Mouse (Mus musculus): ENCODE data around the gene Speg. TPM values are rescaled to one million over a fixed set of nuclear protein-coding genes. Genes with fewer than 3 reads are reported as not detected.

The Speg gene
- polyA plus RNA-seq, 1 experiment from 2014 or later, result 53.9 TPM

GRCm38 (mm10) chr1:75347279-75347678, 27.8 kb upstream of the Speg start:
- Histone ChIP-seq H3K27ac (no peak overlapping the region), H3K4me1 (peaks cover 46% of the 10 kb centered on the region), H3K36me3 (no peaks in the 10 kb centered on the region), H3K27me3 (peaks cover 8% of the 10 kb centered on the region; the same call in 1 of the 2 replicates), H3K9ac (no peak overlapping the region), H3K9me3 (replicated peaks) (no peaks in the 10 kb centered on the region), H3K4me2 (no peak overlapping the region), H3K4me3 (replicated peaks) (no peak overlapping the region)
- ATAC-seq (replicated peaks; ENCODE audit: low FRiP score), result no peak
- 67% methylated on average over 5 of the region's 5 CpGs for WGBS

DNA sequence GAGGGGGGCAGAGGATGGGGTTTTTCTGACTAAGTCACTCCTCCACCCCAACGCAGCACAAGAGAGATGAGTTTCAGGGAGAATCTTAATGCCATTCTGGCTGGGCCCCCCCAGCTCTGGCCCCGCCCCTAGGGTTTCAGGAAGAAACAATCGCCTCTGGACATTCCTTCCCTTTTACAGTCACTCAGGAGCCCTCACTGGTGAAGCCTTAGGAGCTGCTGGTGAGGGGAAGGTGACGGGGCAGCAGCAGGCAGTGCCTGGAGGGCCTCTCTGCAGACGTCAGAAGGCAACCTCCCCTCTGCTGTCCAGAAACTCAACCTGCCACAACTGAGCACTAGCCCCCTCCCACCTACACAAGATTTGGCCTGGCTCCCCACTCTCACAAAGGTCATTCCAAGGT, 25.8 kb upstream of the Speg start:
- no peak for ATAC-seq (replicated peaks; ENCODE audit: low FRiP score)
- H3K9ac ChIP-seq, result no peak overlapping the region
- H3K9me3 ChIP-seq (replicated peaks), result no peaks in the 10 kb centered on the region
- H3K4me3 ChIP-seq (replicated peaks), result no peak overlapping the region
- no peaks in the 10 kb centered on the region for H3K36me3 ChIP-seq
- peaks cover 4% of the 10 kb centered on the region; the same call in 1 of the 2 replicates for H3K27me3 ChIP-seq
- no peak overlapping the region for H3K27ac ChIP-seq
- no peak overlapping the region for H3K4me2 ChIP-seq
- WGBS, result 28% methylated on average over 5 of the region's 5 CpGs
- peaks cover 29% of the 10 kb centered on the region for H3K4me1 ChIP-seq

DNA sequence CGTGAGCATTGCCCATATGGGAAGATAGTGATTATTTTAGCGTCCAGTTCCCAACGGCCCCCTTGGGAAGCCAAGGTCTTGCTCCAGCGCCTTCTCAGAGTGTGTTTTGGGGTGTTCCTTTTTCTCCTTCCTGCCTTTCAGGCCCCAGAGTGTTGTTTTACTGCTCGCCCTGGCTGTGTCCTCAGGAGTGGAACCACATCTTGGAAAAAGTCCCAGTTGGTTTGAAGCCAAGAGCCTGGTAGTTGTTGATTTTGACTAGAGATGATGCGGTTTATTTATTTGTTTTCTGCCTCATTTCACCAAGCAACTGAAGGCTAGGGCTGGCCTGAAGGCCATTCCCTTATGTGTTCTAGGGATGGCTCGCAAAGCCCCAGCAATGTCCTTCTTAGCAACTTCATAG, 17.8 kb upstream of the Speg start:
- no peak overlapping the region for H3K9ac ChIP-seq
- ATAC-seq (replicated peaks; ENCODE audit: low FRiP score), result no peak
- H3K4me3 ChIP-seq (replicated peaks), result no peak overlapping the region
- H3K27me3 ChIP-seq, result peaks cover 31% of the 10 kb centered on the region
- 56% methylated on average over 7 of the region's 7 CpGs for WGBS
- H3K27ac ChIP-seq, result 0 out of 2 replicates have a peak overlapping the region, but pooled peaks have one; percentile 7
- H3K4me2 ChIP-seq, result no peak overlapping the region
- no peaks in the 10 kb centered on the region for H3K36me3 ChIP-seq
- peaks cover 49% of the 10 kb centered on the region for H3K4me1 ChIP-seq
- H3K9me3 ChIP-seq (replicated peaks), result no peaks in the 10 kb centered on the region

DNA sequence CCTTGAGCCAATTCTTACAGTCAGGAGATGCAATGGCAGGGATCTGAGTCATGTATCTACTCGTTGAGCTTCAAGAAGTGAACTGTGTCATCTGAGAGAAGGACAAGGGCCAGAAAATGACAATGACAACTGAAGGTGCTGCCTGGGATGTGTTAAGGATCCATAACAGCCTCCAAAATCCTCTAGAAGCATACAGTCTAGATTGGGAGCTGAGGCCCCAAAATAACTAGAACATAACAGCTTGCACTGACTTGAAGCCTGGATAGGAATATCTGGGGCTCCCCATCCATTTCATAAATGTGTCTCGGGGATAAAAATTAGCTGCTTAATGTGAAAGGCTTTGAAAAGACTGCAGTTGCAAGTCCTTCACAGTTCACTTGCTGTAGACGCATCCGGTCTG, 17.1 kb upstream of the Speg start:
- ATAC-seq (replicated peaks; ENCODE audit: low FRiP score), result no peak
- H3K9me3 ChIP-seq (replicated peaks), result no peaks in the 10 kb centered on the region
- no peaks in the 10 kb centered on the region for H3K36me3 ChIP-seq
- peaks cover 34% of the 10 kb centered on the region for H3K27me3 ChIP-seq
- H3K9ac ChIP-seq, result no peak overlapping the region
- H3K4me2 ChIP-seq, result no peak overlapping the region
- H3K4me3 ChIP-seq (replicated peaks), result no peak overlapping the region
- H3K4me1 ChIP-seq, result peaks cover 49% of the 10 kb centered on the region
- H3K27ac ChIP-seq, result no peak overlapping the region
- WGBS, result 53% methylated on average over 4 of the region's 4 CpGs

DNA sequence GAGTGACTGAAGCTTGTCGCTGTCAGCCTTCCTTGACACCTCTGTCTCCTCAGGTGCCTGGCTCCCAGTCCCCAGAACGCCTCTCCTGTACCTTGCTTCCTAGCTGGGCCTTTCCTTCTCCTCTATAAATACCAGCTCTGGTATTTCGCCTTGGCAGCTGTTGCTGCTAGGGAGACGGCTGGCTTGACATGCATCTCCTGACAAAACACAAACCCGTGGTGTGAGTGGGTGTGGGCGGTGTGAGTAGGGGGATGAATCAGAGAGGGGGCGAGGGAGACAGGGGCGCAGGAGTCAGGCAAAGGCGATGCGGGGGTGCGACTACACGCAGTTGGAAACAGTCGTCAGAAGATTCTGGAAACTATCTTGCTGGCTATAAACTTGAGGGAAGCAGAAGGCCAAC, 15.8 kb upstream of the Speg start:
- peak overlapping the region; percentile 71; the same call in 1 of the 2 replicates for H3K27ac ChIP-seq
- WGBS, result 43% methylated on average over 13 of the region's 13 CpGs
- ATAC-seq (replicated peaks; ENCODE audit: low FRiP score), result no peak; the same call in 1 of the 2 replicates

GRCm38 (mm10) chr1:75360112-75361031, 14.7 kb upstream of the Speg start, which contains the start of gene Des:
Gene Des, plus strand, starts transcription at chr1:75360329.
- H3K27me3 ChIP-seq, result peaks cover 36% of the 10 kb centered on the region
- no peaks in the 10 kb centered on the region for H3K36me3 ChIP-seq
- H3K9ac ChIP-seq, result peak within 1 kb of the TSS; percentile 49
- peaks cover 49% of the 10 kb centered on the region for H3K4me1 ChIP-seq
- no peaks in the 10 kb centered on the region for H3K9me3 ChIP-seq (replicated peaks)
- H3K4me2 ChIP-seq, result peak within 1 kb of the TSS; percentile 82
- peak within 1 kb of the TSS; percentile 48 for H3K4me3 ChIP-seq (replicated peaks)
- peak within 1 kb of the TSS; percentile 71 for H3K27ac ChIP-seq
- 1% methylated on average over 80 of the region's 80 CpGs for WGBS
- peak; percentile 57 for ATAC-seq (replicated peaks; ENCODE audit: low FRiP score)

More for the DNA sequence above, 15.8 kb upstream of the Speg start:
- Histone ChIP-seq H3K27me3 (peaks cover 36% of the 10 kb centered on the region), H3K36me3 (no peaks in the 10 kb centered on the region), H3K9me3 (replicated peaks) (no peaks in the 10 kb centered on the region), H3K9ac (no peak overlapping the region), H3K4me2 (no peak overlapping the region), H3K4me1 (peaks cover 49% of the 10 kb centered on the region), H3K4me3 (replicated peaks) (no peak overlapping the region)

DNA sequence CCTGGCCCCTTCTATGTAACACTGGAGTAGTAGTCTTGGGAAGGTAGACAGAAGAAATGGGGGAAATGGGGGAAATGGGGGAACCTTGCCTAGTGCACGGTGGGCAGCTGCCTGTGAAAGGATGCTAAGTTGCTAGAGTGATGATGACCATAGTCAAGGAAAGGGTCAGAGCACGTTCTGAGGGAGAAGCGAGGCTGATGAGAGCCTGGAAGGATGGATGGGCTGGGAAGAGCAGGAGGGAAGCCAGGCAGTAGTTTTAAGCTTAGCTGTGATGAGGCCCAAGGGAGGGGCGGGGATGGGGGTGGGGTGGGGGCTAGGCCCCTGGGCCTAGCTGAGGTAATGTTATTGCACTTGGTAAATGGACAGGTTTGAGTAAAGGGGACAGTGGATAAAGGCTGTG, 14.0 kb upstream of the Speg start:
- WGBS, result 40% methylated on average over 4 of the region's 4 CpGs
- H3K4me3 ChIP-seq (replicated peaks), result peak overlapping the region; percentile 48
- H3K9ac ChIP-seq, result peak overlapping the region; percentile 49; the same call in 1 of the 2 replicates
- H3K36me3 ChIP-seq, result no peaks in the 10 kb centered on the region
- H3K27me3 ChIP-seq, result peaks cover 41% of the 10 kb centered on the region
- H3K4me2 ChIP-seq, result peak overlapping the region; percentile 82
- peaks cover 49% of the 10 kb centered on the region for H3K4me1 ChIP-seq
- H3K9me3 ChIP-seq (replicated peaks), result no peaks in the 10 kb centered on the region
- no peak overlapping the region for H3K27ac ChIP-seq
- ATAC-seq (replicated peaks; ENCODE audit: low FRiP score), result no peak

- H3K4me1 ChIP-seq, result peaks cover 49% of the 10 kb centered on the region
- no peak for ATAC-seq (replicated peaks; ENCODE audit: low FRiP score)
- H3K4me3 ChIP-seq (replicated peaks), result no peak overlapping the region
- H3K27ac ChIP-seq, result no peak overlapping the region
- H3K27me3 ChIP-seq, result peaks cover 41% of the 10 kb centered on the region
- H3K9me3 ChIP-seq (replicated peaks), result no peaks in the 10 kb centered on the region
- peak overlapping the region; percentile 17; the same call in 1 of the 2 replicates for H3K4me2 ChIP-seq
- no peak overlapping the region for H3K9ac ChIP-seq
- WGBS, result 32% methylated on average over 4 of the region's 4 CpGs
- no peaks in the 10 kb centered on the region; the same call in 1 of the 2 replicates for H3K36me3 ChIP-seq
These were observed 13.3 kb upstream of the Speg start for GRCm38 (mm10) chr1:75361750-75362149.

DNA sequence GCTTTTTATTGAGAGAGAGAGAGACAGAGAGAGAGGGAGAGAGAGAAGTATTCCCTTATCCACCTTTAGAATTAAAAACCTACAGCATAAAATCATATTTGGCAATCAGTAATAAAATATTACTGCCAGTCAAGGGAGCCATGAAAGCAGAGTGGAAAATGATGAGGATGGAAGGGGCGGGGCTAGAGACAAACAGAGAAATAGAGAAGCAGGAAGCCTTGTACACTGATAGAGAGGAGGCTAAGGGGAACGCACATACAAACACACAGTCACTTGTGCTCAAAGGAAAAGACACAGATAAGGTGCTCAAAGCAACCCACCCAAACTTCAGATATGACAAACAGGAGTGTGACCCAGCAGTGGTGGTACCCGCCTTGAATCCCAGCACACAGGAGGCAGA, 11.2 kb upstream of the Speg start:
- no peak for ATAC-seq (replicated peaks; ENCODE audit: low FRiP score)
- H3K9me3 ChIP-seq (replicated peaks), result no peaks in the 10 kb centered on the region

DNA sequence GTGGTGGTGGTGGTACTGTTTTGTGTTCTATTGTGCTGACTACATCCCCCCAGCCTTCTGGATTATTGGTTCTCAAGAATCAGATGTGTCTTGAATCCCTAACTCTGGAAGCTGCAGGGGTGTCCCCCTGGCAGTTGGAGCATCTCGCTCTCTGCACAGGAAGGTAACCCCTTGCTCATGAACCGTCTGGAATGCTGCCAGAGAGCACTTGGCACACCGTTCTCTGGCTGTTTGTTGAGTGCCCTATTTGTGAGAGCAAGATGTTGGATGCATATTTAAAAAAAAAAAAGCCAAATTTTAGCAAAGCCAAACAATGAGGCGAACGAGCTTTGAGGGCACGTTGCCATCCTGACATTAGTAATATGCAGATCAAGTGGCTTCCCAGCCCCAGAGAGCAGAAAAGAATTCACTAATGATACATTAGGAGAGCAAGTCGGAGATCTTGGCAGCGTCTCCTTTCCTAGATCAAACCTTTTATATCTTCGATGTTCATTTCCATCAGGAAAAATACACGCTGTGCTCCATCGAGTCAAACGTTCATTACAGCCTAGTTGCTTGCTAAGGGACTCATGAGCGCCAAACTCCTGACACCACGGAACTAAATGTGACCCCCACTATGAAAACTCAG, 9.5 kb upstream of the Speg start:
- ATAC-seq (replicated peaks; ENCODE audit: low FRiP score), result no peak
- no peak overlapping the region for H3K4me3 ChIP-seq (replicated peaks)

More for the DNA sequence above, 11.2 kb upstream of the Speg start:
- Histone ChIP-seq H3K36me3 (no peaks in the 10 kb centered on the region; the same call in 1 of the 2 replicates), H3K4me1 (peaks cover 32% of the 10 kb centered on the region), H3K4me3 (replicated peaks) (no peak overlapping the region), H3K9ac (no peak overlapping the region), H3K27me3 (peaks cover 38% of the 10 kb centered on the region), H3K27ac (no peak overlapping the region), H3K4me2 (no peak overlapping the region)
- 94% methylated on average over 3 of the region's 3 CpGs for WGBS

GRCm38 (mm10) chr1:75369360-75369983, 5.6 kb upstream of the Speg start:
- peaks cover 17% of the 10 kb centered on the region for H3K27me3 ChIP-seq
- H3K27ac ChIP-seq, result peak overlapping the region; percentile 24; the same call in 1 of the 2 replicates
- 30% methylated on average over 25 of the region's 25 CpGs for WGBS
- ATAC-seq (replicated peaks; ENCODE audit: low FRiP score), result no peak
- H3K9me3 ChIP-seq (replicated peaks), result no peaks in the 10 kb centered on the region
- peaks cover 17% of the 10 kb centered on the region for H3K4me1 ChIP-seq
- H3K9ac ChIP-seq, result no peak overlapping the region
- no peaks in the 10 kb centered on the region; the same call in 1 of the 2 replicates for H3K36me3 ChIP-seq
- peak overlapping the region; percentile 41 for H3K4me2 ChIP-seq
- peak overlapping the region; percentile 5; the same call in 1 of the 2 replicates for H3K4me3 ChIP-seq (replicated peaks)

More for the DNA sequence above, 9.5 kb upstream of the Speg start:
- H3K9me3 ChIP-seq (replicated peaks), result no peaks in the 10 kb centered on the region
- H3K4me2 ChIP-seq, result no peak overlapping the region
- no peak overlapping the region for H3K9ac ChIP-seq
- peaks cover 27% of the 10 kb centered on the region for H3K27me3 ChIP-seq
- 83% methylated on average over 14 of the region's 14 CpGs for WGBS
- no peaks in the 10 kb centered on the region; the same call in 1 of the 2 replicates for H3K36me3 ChIP-seq
- peaks cover 28% of the 10 kb centered on the region for H3K4me1 ChIP-seq
- H3K27ac ChIP-seq, result no peak overlapping the region
